Mouse (Mus musculus) central nervous system, embryonic 14 days (tissue): ENCODE results near the gene Paics. TPM values are rescaled to one million over a fixed set of nuclear protein-coding genes. Genes with fewer than 3 reads are reported as not detected.

Experiments used
- polyA plus RNA-seq: library from polyadenylated mRNA; depleted of rRNA; stranded (reverse); fragments of >200 nt; gene quantifications from 2 replicates; pipeline ENCODE4 v1.2.3, GENCODE M21; 2012; rRNA removed

Gene Paics
- polyA plus RNA-seq, result 104 and 137 TPM in 2 replicates

DNA sequence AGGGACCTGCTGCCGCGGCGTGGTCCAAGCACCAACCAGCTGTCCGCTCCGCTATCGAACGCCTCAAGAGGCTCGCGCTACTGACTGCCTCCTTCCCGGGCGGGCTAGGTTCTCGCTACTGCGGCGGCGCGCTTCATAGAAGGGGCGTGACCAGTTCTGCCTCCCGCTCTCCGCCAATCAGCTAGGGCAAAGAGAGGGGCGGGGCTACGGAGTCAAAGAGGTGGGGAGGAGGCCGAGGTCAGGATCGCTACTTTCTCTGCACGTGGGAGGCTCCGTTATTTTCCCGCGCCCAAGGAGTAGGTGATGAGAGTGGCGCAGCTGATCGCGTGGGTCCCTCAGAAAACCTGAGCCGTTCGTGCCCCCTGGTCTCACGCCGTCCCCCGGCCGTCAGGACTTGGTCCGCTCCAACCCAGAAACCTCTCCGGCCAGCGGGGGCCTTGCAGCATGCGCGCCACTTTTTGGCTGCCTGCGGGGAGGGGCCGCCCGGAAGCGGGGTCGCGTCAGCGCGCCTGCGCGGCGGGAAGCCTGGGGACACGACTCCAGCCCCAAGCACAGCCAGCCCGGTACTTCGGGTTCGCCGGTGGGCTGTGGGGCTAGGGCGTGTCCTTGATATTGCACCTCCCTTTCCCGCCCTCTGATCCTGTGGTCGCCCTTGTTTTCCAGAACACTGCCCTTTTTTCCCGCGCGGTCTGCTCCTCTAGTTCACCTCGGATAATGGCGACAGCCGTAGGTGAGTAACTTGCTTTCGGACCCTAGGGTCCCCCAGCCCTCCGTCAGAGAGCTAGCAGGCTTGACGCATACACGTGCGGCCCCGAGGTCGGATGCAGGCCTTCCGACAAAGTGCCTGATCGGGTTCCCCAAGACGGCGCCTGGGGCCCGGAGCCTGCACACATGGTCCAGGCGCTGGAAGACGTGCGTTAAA, at the start of gene Paics, which contains the start of gene Ppat:
Paics (plus strand) TSS at position 202 of the 922 bp plus-strand sequence.
Ppat (minus strand) TSS at position 473 of the 922 bp plus-strand sequence.

DNA sequence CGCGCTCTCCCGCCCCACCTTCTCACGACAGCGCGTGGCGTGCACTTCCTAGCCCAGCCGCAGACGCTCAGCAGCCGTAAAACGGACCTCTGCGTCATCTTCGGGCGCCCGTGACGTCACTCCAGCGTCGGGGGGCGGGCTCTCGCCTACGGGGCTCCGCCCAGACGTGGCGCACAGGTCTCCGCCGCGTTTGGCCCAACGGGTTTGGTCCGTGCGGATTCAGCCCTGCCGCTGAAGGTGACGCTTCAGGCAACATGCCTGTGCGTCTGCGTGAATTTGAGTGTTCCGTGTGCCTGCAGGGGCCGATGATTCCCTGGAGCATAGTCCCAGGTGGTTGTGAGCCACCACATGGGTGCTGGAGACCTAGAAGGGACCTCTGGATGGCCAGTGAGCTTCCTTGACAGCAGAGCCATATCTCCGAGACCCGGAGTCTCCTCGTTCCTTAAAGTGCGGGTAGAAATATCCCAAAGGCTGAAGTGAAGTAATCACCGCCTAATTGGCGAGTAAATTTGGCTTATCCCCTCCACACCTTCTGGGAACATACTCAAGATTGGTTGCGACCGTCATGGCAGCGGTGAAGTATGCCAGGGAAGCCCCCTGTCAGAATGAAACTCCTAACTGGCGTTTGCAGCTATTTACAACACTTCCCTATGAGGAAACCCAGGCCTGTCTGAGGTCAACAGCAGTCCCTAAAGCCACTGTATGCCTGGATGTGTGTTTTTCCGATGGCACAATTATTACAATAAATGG, 45.5 kb upstream of the Paics start, which contains the start of gene Aasdh:
Aasdh (minus strand) TSS at position 110 of the 750 bp plus-strand sequence.

DNA sequence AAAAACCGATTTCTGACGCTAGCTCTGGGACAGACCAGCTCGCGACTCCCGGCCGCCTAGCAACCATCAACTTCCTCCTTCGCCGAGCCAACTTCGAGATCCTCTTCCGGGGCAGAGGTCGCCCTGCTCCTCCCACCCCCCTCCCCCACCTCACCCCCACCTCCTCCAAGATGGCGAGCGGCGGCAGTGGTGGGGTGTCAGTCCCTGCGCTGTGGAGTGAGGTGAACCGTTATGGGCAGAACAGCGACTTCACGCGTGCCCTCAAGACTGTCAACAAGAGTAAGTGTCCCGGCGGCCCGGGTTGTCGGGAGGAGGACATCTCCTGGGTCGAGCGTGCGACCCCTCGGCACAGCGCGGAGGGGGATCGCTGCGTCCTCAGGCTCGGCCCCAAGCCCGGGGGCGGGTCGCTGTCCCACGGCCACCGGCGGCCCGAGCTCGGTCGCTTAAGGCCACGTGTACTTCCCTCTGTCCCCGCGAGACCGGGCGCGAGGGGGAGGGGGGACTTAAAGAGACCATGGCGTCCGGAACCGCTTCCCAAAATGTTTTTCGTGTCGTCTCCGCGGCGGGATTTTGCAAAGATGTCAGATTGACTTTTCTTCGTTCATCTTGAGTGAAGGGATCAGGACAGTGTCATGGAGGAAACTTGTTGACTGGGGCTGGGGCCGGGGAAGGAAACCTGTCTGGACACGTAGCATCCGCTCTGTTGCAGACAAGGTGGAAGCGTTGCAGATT, 23.6 kb downstream of the Paics start, which contains the start of gene Srp72:
Srp72 (plus strand) TSS at position 130 of the 732 bp plus-strand sequence.

DNA sequence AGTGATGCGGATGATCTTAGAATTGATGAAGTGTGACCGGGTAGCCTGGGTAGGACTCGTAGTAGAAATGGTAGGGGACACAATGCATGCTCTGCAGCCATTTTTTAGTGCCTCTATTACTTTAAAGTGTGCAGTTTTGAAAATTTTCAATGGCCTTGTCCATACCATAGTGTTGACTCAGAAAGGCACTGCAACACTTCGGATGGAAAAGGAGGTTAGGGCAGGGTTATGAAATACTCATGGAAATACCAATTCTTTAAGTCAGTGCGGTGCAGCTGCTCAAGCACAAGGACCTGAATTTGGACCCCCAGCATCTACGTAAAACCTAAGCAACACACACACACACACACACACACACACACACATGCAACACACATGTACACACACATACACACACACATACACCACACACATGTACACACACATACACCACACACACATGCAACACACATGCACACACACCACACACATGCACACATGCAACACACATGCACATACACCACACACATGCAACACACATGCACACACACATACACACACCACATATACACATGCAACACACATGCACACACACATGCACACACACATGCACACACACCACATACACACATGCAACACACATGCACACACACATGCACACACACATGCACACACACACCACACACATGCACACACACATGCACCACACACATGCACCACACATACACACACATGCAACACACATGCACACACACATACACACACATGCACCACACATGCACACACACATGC, 53.1 kb downstream of the Paics start, which contains the start of gene Arl9:
Arl9 (plus strand) TSS at position 5 of the 771 bp plus-strand sequence.

DNA sequence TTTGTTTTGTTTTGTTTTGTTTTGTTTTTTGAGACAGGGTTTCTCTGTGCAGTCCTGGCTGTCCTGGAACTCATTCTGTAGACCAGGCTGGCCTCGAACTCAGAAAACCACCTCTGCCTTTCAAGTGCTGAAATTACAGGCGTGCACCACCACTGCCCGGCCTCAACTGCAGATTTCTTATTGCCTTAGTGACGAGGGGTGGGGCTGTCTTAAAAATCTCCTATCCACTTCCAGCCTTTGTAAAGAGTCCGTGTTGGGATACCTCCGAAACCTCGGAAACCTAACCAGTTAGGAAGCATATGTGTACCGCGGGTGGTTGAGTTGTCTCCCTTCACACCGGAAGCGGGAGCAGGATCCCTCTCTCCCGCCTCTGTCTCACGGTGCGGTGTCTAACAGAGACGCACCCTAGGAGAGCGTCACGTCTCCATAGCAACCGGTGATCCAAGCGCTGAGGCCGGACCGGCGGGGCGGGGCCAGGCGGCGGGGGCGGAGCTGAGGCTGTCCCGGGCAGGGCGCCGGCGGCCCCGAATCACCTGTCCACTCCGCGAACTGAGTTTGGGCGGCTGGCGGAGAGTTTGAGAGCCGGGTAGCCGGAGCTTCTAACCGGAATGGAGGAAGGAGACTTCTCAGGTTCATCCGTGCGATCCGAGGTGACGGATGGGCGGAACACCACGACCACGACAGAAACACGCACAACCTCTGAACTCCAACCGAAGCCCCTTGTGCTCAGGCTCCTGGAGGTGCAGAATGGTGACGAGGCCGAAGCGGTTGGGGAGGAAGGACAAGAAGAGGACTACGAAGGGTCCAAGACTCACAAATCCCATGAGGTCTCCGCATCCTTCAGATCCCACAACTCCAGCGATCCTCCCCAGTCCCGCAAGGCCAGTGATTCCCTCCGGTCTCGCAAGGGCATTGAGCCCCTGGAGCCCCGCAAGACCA, 64.7 kb downstream of the Paics start, which contains the start of gene Thegl:
Thegl (plus strand) TSS at position 480 of the 939 bp plus-strand sequence.

Other genes with a start within 250 kb of the Paics start
- 31.3 and 31.9 TPM in 2 replicates for gene Aasdh, start 45.8 kb upstream of the Paics start, polyA plus RNA-seq
- 9.7 and 11.5 TPM in 2 replicates for gene Ppat, start 271 bp downstream of the Paics start, polyA plus RNA-seq
- gene Srp72, start 23.4 kb downstream of the Paics start, polyA plus RNA-seq, result 81.4 and 83.4 TPM in 2 replicates
- 0.41 and 0.55 TPM in 2 replicates for gene Arl9, start 52.7 kb downstream of the Paics start, polyA plus RNA-seq
- gene Thegl, start 64.7 kb downstream of the Paics start, polyA plus RNA-seq, result 0.30 and 0.32 TPM in 2 replicates
- 23.2 and 29.0 TPM in 2 replicates for gene Hopx, start 163.8 kb downstream of the Paics start, polyA plus RNA-seq